Mouse (Mus musculus): ENCODE data around the gene Krt78.

Krt78 gene

GRCm38 (mm10) chr15:101970536-101970935 is 16.4 kb upstream of the Krt78 start:
- peak; percentile 48 for DNase-seq

GRCm38 (mm10) chr15:101966808-101967207 is 12.7 kb upstream of the Krt78 start:
- DNase-seq: no peak

GRCm38 (mm10) chr15:101958891-101959290 is 4.8 kb upstream of the Krt78 start:
- DNase-seq: no peak

GRCm38 (mm10) chr15:101952733-101953474 is 1.2 kb downstream of the Krt78 start:
- no peak for DNase-seq

GRCm38 (mm10) chr15:101945430-101945829 is 8.7 kb downstream of the Krt78 start:
- DNase-seq: no peak

GRCm38 (mm10) chr15:101941948-101942347 is 12.1 kb downstream of the Krt78 start:
- no peak for DNase-seq

GRCm38 (mm10) chr15:101940274-101940829 is 13.7 kb downstream of the Krt78 start, which contains the start of gene Krt79:
TSS of gene Krt79 (minus strand) at chr15:101940324.
- DNase-seq: no peak

- no peak for DNase-seq
Measured at GRCm38 (mm10) chr15:101938600-101939308, 15.3 kb downstream of the Krt78 start.

- DNase-seq: no peak
Measured at GRCm38 (mm10) chr15:101933024-101933423, 21.1 kb downstream of the Krt78 start.

GRCm38 (mm10) chr15:101929666-101930065 is 24.4 kb downstream of the Krt78 start:
- DNase-seq: peak; percentile 14

GRCm38 (mm10) chr15:101929087-101929486 is 25.0 kb downstream of the Krt78 start:
- no peak for DNase-seq

- DNase-seq: no peak
Measured at GRCm38 (mm10) chr15:101927340-101928080, 26.6 kb downstream of the Krt78 start.

- no peak for DNase-seq
Measured at GRCm38 (mm10) chr15:101925041-101925440, 29.0 kb downstream of the Krt78 start.

- no peak for DNase-seq
Measured at GRCm38 (mm10) chr15:101924635-101925034, 29.5 kb downstream of the Krt78 start, which contains the start of gene Krt4. TSS of gene Krt4 (minus strand) at chr15:101924735.

- no peak for DNase-seq
Measured at GRCm38 (mm10) chr15:101922296-101922695, 31.8 kb downstream of the Krt78 start.

GRCm38 (mm10) chr15:101916072-101916471 is 38.0 kb downstream of the Krt78 start:
- DNase-seq: no peak

- DNase-seq: no peak
Measured at GRCm38 (mm10) chr15:101904849-101905248, 49.2 kb downstream of the Krt78 start.

- DNase-seq: no peak
Measured at GRCm38 (mm10) chr15:101902171-101903149, 51.6 kb downstream of the Krt78 start.
